Mouse (Mus musculus): Measurements from ENCODE around the gene Gm20708.
"Not testable (repeated sequence)": the region's sequence is repeated elsewhere in the genome, so short reads cannot be mapped to it uniquely, and the experiment has no call there.

Gm20708 gene

DNA sequence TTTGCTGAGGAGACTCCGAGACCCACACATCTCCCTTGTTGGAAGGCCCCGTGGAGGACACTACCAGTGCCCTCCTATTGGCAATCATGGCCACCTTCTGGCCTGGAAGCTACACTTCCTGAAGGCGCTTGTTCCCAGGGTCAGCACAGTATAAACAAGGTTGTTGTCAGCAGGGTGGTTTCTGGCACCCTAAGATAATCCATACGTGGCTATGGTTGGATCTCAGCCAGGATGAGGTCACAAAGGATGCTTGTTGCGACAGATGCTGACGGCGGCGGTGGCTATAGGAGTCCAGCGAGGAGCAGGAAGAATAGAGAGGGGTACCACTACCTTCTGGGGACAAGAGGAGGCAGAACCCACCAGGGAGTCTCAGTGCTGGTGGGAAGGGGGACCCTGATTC is 20.9 kb downstream of the Gm20708 start:
- peak; percentile 50 for DNase-seq (ENCODE audit: extremely low read depth, low read depth)

DNA sequence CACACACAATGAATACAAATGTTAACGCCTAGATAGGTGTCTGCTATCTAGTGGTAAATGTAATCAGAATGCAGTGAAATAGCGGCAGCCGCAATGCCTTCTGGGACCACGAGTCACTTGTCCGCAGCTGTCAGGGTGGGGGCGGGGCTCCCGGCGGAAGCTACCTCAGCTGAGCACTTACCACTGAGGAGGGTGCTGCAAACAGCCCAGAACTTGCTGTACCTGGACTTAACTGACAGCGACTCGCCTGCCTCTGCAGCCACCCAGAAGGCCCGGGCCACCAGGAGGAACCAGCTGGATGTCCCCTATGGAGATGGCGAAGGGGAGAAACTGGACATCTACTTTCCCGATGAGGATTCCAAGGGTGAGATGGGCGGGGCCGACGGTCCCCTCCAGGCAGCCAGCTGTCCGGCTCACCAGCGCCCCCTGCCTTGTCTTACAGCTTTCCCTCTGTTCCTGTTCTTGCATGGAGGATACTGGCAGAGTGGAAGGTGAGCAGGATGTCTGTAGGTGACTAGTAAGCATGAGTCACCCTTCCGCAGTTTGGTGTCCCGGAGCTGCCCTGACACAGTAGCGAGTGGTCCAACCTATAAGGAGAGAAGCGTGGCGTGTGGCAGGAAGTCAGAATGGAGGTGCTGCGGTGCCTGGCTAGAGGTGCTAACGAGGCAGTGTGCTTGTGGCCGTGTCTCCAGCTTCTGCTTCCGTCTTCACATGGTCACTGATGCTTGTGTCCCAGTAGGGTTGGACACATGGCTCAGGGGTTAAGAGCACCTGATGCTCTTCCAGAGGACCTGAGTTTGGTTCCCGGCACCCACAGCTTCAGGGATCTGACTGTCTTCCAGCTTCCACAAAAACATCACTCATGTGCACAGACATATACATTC is 22.9 kb downstream of the Gm20708 start:
- DNase-seq (ENCODE audit: extremely low read depth, low read depth): peak; percentile 79

DNA sequence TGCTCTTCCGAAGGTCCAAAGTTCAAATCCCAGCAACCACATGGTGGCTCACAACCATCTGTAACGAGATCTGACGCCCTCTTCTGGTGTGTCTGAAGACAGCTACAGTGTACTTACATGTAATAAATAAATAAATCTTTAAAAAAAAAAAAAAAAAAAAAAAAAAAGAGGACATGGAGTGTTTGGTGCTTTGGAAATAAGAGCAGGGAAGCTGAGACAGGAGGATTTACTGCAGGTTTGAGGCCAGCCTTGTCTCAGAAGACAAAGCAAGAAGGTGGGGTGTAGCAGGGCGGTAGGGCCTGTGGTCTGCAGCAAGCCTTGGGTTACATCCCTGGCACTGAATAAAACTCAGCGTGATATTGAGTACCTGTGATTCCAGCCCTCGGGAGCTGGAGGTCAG is 24.0 kb downstream of the Gm20708 start:
- DNase-seq (ENCODE audit: extremely low read depth, low read depth): not testable (repeated sequence)

- no peak for DNase-seq (ENCODE audit: extremely low read depth, low read depth)
Measured at GRCm38 (mm10) chr11:117834086-117834485, 24.6 kb downstream of the Gm20708 start.

DNA sequence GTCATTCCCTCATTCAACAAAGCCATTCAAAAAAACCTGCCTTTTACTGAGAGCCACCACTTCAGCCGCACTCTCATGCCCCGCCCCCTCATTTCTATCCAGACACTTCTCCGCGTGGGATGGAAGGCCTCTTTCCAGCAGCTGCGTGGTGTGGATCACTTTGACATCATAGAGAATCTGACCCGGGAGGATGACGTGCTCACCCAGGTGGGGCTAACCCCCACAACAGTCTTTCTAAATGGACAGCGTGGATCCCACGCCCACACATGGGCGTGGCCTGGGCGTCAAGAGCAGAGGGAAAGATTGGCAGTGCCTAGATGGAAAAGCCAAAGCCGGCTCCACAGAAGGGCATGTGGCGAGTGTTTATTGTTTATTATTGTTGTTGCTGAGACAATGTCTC is 26.8 kb downstream of the Gm20708 start:
- peak; percentile 54 for DNase-seq (ENCODE audit: extremely low read depth, low read depth)

- DNase-seq (ENCODE audit: extremely low read depth, low read depth): peak; percentile 51
Measured at GRCm38 (mm10) chr11:117838572-117838971, 29.1 kb downstream of the Gm20708 start.

GRCm38 (mm10) chr11:117839021-117839420 is 29.6 kb downstream of the Gm20708 start:
- no peak for DNase-seq (ENCODE audit: extremely low read depth, low read depth)

- no peak for DNase-seq (ENCODE audit: extremely low read depth, low read depth)
Measured at GRCm38 (mm10) chr11:117840910-117841309, 31.4 kb downstream of the Gm20708 start.

DNA sequence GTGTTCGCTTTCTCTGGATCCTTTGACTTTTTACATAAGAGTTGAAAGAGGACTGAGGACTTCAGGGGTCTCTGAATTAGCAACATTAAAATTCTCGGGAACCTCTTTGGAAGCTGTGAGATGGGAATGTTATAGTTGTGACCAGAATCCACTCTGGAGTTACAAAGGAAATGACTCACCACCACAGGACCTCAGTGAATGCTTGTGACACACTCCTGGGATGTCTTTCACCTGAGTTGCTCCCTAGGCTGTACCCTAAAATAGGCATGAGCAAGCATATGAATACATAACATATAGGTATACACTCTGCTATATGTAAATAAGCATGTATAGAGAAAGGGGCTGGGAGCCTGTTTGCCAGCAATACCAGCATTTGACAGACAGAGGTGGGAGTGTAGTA is 34.0 kb downstream of the Gm20708 start:
- no peak for DNase-seq (ENCODE audit: extremely low read depth, low read depth)

DNA sequence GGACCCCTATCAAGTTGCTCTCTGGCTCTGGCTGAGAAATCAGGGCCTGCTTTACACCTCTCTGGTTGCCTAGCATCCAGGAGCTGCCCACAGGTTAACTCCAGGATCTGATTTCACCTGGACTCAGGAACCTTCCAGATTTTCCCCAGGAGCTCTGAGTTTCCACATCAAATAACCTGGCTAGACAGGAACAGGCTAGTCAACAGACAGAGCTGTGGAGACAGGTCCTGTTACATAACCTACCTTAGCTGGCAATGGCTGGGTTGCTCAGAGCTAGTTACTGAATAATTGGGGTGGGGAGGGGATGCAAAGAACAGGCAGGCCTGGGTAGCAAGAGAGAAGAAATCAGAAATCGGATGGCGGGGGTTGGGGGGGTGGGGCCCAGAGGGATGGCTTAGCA is 35.5 kb downstream of the Gm20708 start:
- no peak for DNase-seq (ENCODE audit: extremely low read depth, low read depth)

- DNase-seq (ENCODE audit: extremely low read depth, low read depth): no peak
Measured at GRCm38 (mm10) chr11:117845651-117846050, 36.2 kb downstream of the Gm20708 start.

- DNase-seq (ENCODE audit: extremely low read depth, low read depth): no peak
Measured at GRCm38 (mm10) chr11:117846640-117847039, 37.2 kb downstream of the Gm20708 start.

- no peak for DNase-seq (ENCODE audit: extremely low read depth, low read depth)
Measured at GRCm38 (mm10) chr11:117847593-117848215, 38.2 kb downstream of the Gm20708 start.

DNA sequence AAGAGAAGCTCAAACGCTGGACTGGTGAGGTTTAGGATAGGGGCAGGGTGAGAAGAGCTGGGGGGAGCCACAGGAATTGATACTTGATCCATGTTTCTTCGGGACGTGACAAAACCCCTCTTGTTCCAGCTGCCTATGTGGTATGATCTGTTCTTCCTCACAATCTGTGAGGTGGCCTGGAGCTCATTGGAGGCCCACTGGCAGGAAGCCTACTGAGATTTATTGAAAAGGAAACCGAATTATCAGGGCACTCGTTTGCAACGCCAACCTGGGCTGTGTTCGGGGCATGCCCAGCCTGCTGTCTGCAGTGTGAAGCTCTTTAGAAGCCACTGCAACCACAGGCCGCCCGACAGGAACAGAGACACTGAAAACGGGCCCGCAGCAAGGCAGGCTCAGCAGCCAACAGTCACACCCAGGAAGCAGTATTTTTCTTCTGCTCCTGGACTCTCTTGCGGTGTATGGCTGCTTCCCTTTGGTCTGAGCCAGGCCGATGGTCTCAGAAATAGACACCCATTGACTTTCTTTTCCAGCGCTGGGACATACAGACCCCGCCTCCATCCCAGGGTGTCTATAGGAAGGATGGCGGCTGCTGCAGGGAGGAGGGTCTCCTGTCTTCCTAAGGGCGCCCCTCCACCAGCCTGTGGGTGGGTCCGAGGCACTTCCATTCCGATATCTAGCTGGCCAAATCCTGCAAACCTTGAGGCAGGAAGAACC is 39.0 kb downstream of the Gm20708 start:
- DNase-seq (ENCODE audit: extremely low read depth, low read depth): no peak

DNA sequence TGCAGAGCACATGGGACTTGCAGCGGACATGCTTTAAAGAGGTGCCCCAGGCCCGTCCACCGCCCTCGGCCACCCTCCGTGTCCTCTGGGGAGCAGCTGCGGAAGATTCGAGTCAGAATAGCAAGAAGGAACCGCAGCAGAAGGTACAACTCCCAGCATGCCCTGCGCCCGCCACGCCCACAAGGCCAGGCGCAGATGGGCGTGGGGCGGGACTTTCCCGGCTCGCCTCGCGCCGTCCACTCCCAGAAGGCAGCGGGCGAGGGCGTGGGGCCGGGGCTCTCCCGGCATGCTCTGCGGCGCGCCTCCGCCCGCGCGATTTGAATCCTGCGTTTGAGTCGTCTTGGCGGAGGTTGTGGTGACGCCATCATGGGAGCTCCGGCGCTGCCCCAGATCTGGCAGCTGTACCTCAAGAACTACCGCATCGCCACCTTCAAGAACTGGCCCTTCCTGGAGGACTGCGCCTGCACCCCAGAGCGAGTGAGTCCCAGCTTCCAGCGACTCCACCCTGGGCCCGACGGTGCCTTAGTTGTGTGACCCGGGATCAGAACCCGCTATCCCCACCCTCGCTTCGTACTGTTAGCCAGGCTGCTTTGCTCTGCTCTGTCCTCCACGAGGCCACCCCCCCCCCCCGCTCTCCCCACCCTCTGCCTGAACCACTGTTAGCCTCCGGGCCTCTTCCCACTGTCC is 39.7 kb downstream of the Gm20708 start, which contains the start of gene Birc5:
Gene Birc5, plus strand, starts transcription at position 267 of the 687 bp plus-strand sequence.
- DNase-seq (ENCODE audit: extremely low read depth, low read depth): peak; percentile 83

DNA sequence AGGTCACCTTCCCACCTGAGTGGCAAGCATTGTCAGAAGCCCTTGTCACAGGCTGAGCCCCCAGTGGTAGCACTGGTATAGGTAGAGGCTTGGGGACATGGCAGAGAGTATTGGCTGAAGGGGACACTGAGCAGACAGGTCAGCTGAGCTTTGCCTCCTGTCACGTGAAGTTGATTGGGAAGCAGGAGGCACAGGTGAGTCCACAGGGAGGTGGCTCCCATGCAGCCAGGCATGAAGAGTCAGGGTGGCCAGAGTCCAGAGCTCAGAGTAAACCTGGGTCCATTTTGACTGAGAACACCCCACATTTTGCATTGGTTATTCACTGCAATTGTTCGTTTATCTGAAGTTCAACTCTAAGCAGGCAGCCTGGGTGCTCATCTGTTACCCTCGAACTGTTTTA is 43.4 kb downstream of the Gm20708 start:
- no peak for DNase-seq (ENCODE audit: extremely low read depth, low read depth)

GRCm38 (mm10) chr11:117854241-117854640 is 44.8 kb downstream of the Gm20708 start:
- DNase-seq (ENCODE audit: extremely low read depth, low read depth): no peak

DNA sequence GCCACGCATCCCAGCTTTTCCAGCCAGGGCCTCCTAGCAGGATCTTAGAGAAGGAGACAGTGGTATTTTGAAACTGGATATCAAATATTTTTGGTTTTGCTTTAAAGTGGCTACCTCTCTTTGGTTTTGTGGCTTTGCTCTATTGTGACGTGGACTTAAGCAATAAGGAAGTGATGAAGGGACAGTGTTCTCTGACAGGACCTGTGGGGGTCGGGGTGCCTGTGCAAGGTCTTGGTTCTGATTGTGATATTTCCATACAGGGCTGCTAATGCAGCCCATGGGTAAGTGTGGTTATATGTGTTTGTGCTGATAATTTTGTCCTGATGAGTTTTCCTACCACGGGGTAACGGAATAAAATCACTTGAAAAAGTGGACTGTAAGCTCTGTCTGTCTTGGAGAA is 45.9 kb downstream of the Gm20708 start:
- DNase-seq (ENCODE audit: extremely low read depth, low read depth): no peak

DNA sequence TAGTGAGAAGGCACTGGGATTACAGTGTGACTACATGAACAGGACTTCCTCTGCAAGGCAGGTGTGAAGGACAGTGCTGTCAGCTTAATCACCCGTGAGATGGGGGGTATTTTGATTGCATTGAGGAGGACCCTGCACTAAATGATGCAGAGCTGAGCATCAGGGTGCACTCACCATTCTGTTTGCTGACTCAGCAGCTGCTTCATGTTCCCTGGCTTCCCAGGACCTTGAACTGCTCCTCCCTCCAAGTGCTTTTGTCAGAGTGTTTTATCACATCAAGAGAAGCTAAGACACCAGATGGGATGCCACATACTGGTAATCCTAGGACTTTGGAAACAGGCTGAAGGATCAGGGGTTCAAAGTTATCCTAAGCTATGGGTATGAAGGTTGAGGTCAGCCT is 46.5 kb downstream of the Gm20708 start:
- DNase-seq (ENCODE audit: extremely low read depth, low read depth): no peak

- no peak for DNase-seq (ENCODE audit: extremely low read depth, low read depth)
Measured at GRCm38 (mm10) chr11:117857462-117857861, 48.0 kb downstream of the Gm20708 start.

GRCm38 (mm10) chr11:117858392-117858791 is 48.9 kb downstream of the Gm20708 start:
- no peak for DNase-seq (ENCODE audit: extremely low read depth, low read depth)

All from MEL-GATA-1-ER (cell line).